In the genomic region with DNA sequence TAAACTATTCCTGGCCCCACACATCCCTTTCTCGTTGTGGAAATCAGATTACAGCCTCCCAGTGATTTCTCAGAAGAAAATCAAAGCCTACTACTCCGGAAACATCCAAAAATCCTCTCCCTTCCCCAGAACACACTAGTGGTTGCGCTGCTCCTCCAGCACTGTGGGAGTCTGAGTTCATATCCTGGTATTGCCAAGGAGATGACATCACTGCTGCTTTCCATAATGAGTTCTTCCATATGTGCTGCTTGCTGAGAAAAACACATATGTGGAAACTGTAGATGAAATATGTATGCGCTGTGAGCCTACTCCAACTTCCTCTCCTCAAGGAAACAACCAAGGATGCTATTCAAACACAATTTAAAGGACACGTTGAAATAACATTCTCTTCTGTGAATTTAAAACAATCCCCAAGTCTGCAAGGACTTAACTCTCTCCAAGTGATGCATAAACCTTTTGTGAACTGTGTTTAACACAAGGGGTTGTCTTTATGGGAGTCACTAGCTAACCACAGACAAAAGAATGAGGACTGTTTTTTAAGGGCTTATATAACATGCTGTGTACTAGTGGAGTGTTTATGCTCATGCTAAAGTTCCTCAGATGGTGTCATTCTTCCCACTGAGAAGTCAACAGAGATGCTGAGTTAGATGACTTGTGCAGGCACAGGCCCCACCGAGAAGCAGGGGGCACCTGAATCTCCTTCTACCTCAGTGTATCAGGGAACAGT, we compare ENCODE assay signal across 10 mouse cellular contexts.
DNase-seq lines count a peak whose midpoint lies in the region; ATAC-seq lines count a peak whose summit lies in the region.
"Had no signal": no experiment of that assay in that cellular context is flagged by ENCODE, and none has a peak within 500 bp of the region (broad histone marks: within the 10 kb centered on the region; RNA-seq: fewer than 3 reads in every experiment).

No protein-coding gene starts in this region.

- H3K27me3 ChIP-seq in limb, embryonic 12.5 days, result no peaks in the 10 kb centered on the region
- H3K27me3 ChIP-seq in limb, embryonic 10.5 days (ENCODE audit: low read depth, poor library complexity, severe bottlenecking), result no peaks in the 10 kb centered on the region
- H3K27me3 ChIP-seq: hindbrain, embryonic 15.5 days had no signal

- no peaks in the 10 kb centered on the region; the same call in 1 of the 2 replicates for H3K4me1 ChIP-seq in limb, embryonic 12.5 days (replicated peaks)
- H3K4me1 ChIP-seq in limb, embryonic 10.5 days, result no peaks in the 10 kb centered on the region
- H3K4me1 ChIP-seq: hindbrain, embryonic 15.5 days had no signal

- no peaks in the 10 kb centered on the region for H3K36me3 ChIP-seq in limb, embryonic 12.5 days
- H3K36me3 ChIP-seq in limb, embryonic 10.5 days, result no peaks in the 10 kb centered on the region
- H3K36me3 ChIP-seq: hindbrain, embryonic 15.5 days had no signal

- no peak overlapping the region for H3K4me2 ChIP-seq in limb, embryonic 12.5 days
- H3K4me2 ChIP-seq: hindbrain, embryonic 15.5 days had no signal

- ATAC-seq in frontal cortex, adult (ENCODE audit: low TSS enrichment), result peak; percentile 95
- ATAC-seq in limb, embryonic 12.5 days (ENCODE audit: insufficient number of reproducible peaks, insufficient read depth, low FRiP score, low TSS enrichment, low read depth), result no peak

- H3K4me3 ChIP-seq in limb, embryonic 12.5 days (replicated peaks), result no peak overlapping the region
- no peak overlapping the region for H3K4me3 ChIP-seq in limb, embryonic 10.5 days
- H3K4me3 ChIP-seq: hindbrain, embryonic 15.5 days had no signal

- DNase-seq in frontal cortex, postnatal 25 days (ENCODE audit: low spot score in 2 of 2), result no peak
- DNase-seq in limb, embryonic 10.5 days (ENCODE audit: low spot score), result no peak
- DNase-seq in frontal cortex, postnatal 36 days (ENCODE audit: low spot score in 2 of 2), result peak; percentile 39 to 52
- peak; percentile 24 for DNase-seq in right cerebral cortex, postnatal 25 days
- DNase-seq in cerebellum, adult 11 months, result no peak
- DNase-seq in cerebellum, adult 8-10 months, result no peak

- H3K27ac ChIP-seq in limb, embryonic 12.5 days, result 0 out of 2 replicates have a peak overlapping the region, but pooled peaks have one; percentile 35
- no peak overlapping the region for H3K27ac ChIP-seq in limb, embryonic 10.5 days
- H3K27ac ChIP-seq: hindbrain, embryonic 15.5 days; liver, embryonic 14.5 days had no signal

- no peaks in the 10 kb centered on the region for H3K9me3 ChIP-seq in limb, embryonic 12.5 days
- H3K9me3 ChIP-seq in limb, embryonic 10.5 days (replicated peaks), result no peaks in the 10 kb centered on the region
- H3K9me3 ChIP-seq: hindbrain, embryonic 15.5 days had no signal

- H3K9ac ChIP-seq in limb, embryonic 12.5 days (replicated peaks), result no peak overlapping the region
- H3K9ac ChIP-seq: hindbrain, embryonic 15.5 days; liver, embryonic 14.5 days had no signal

- WGBS in limb, embryonic 12.5 days, result 61% methylated on average over 6 of the region's 6 CpGs
- WGBS in limb, embryonic 10.5 days, result 77% methylated on average over 6 of the region's 6 CpGs

Comparison
In these comparisons a context has a peak if more than half of its experiments do, and no peak if none do; other contexts are left out.
1. DNase-seq: peak in frontal cortex, postnatal 36 days (2 of 2) and right cerebral cortex, postnatal 25 days (single experiment); none in frontal cortex, postnatal 25 days (0 of 2), limb, embryonic 10.5 days (single experiment), cerebellum, adult 11 months (single experiment) and cerebellum, adult 8-10 months (single experiment).